Mouse (Mus musculus) ES-E14 (cell line): ENCODE results near the gene Msantd4. TPM values are rescaled to one million over a fixed set of nuclear protein-coding genes. Genes with fewer than 3 reads are reported as not detected.
"Not testable (repeated sequence)": the region's sequence is repeated elsewhere in the genome, so short reads cannot be mapped to it uniquely, and the experiment has no call there.

ENCODE experiments used
- DNase-seq: peaks from one replicate; pipeline ENCODE4 v3.0.0-alpha.2; 2013; ENCODE audit warnings: low read depth, low spot score
- H3K27ac ChIP-seq: 2 replicates; pipeline ENCODE4 v1.5.1; 2012; ENCODE audit warnings: low read depth, mild to moderate bottlenecking, low read length, moderate library complexity, mixed read lengths; ENCODE audit not compliant: poor library complexity, insufficient read depth, severe bottlenecking
- H3K36me3 ChIP-seq: 2 replicates; pipeline ENCODE4 v1.6.1; 2012; ENCODE audit warnings: mild to moderate bottlenecking, low read length, moderate library complexity, mixed read lengths; ENCODE audit not compliant: control insufficient read depth, poor library complexity, insufficient read depth, severe bottlenecking
- H3K4me1 ChIP-seq, 2 experiments: fragments of 150-350 bp in 1 of 2; sonication (generic) in 1 of 2; 2 replicates each; pipeline ENCODE4 v1.6.1; 2012; ENCODE audit warnings: low read length in 2 of 2, mild to moderate bottlenecking in 1 of 2, mixed read lengths in 1 of 2; ENCODE audit not compliant: control insufficient read depth in 2 of 2, insufficient read depth in 2 of 2, poor library complexity in 1 of 2
- H3K4me3 ChIP-seq, 2 experiments: fragments of 150-350 bp in 1 of 2; sonication (generic) in 1 of 2; 2 replicates each; pipeline ENCODE4 v1.5.1; 2012; ENCODE audit warnings: low read length in 2 of 2, low read depth in 1 of 2, mild to moderate bottlenecking in 1 of 2, mixed read lengths in 1 of 2; ENCODE audit not compliant: insufficient read depth in 1 of 2, poor library complexity in 1 of 2, severe bottlenecking in 1 of 2
- H3K9ac ChIP-seq: 2 replicates; pipeline ENCODE4 v1.6.1; 2012; ENCODE audit warnings: low read depth, mild to moderate bottlenecking, low read length, mixed read lengths; ENCODE audit not compliant: poor library complexity, insufficient read depth, severe bottlenecking
- H3K9me3 ChIP-seq: fragments of 150-350 bp; sonication (generic); 2 replicates; pipeline ENCODE4 v1.6.1; 2012; ENCODE audit warnings: low read depth, mild to moderate bottlenecking, low read length; ENCODE audit not compliant: control insufficient read depth, insufficient read depth
- CHD2 ChIP-seq: IDR thresholded peaks from 2 replicates; pipeline ENCODE4 v1.6.1; 2014; ENCODE audit warnings: mild to moderate bottlenecking, low read depth, low read length, inconsistent platforms
- HCFC1 ChIP-seq: IDR thresholded peaks from 2 replicates; pipeline ENCODE4 v1.6.1; 2012; ENCODE audit warnings: low read length, inconsistent platforms, borderline replicate concordance; ENCODE audit not compliant: insufficient read depth
- MAFK ChIP-seq: IDR thresholded peaks from 2 replicates; pipeline ENCODE4 v1.6.1; 2014; ENCODE audit warnings: mild to moderate bottlenecking, low read depth, low read length, inconsistent platforms; ENCODE audit not compliant: insufficient read depth
- ZC3H11A ChIP-seq: IDR thresholded peaks from 2 replicates; pipeline ENCODE4 v1.6.1; 2012; ENCODE audit warnings: low read depth, mild to moderate bottlenecking, inconsistent platforms, low read length, borderline replicate concordance
- ZNF384 ChIP-seq: IDR thresholded peaks from 2 replicates; pipeline ENCODE4 v1.6.1; 2012; ENCODE audit warnings: low read depth, low read length, inconsistent platforms
- in situ Hi-C, 2 experiments: fragments of 600-800 bp; cut with MboI; formaldehyde crosslinking; loops; one replicate each; pipeline ENCODE4 v1.15.1; 2025; ENCODE audit warnings: low sequenced_read_pairs in 2 of 2, inconsistent platforms in 1 of 2; ENCODE audit not compliant: unreplicated experiment in 2 of 2
- total RNA-seq: library from RNA; depleted of rRNA; stranded (reverse); fragments of 300-350 nt; gene quantifications from 2 replicates; pipeline ENCODE4 v1.2.3, GENCODE M21; 2012; rRNA removed

Msantd4 gene
- 14.4 and 21.0 TPM in 2 replicates for total RNA-seq

DNA sequence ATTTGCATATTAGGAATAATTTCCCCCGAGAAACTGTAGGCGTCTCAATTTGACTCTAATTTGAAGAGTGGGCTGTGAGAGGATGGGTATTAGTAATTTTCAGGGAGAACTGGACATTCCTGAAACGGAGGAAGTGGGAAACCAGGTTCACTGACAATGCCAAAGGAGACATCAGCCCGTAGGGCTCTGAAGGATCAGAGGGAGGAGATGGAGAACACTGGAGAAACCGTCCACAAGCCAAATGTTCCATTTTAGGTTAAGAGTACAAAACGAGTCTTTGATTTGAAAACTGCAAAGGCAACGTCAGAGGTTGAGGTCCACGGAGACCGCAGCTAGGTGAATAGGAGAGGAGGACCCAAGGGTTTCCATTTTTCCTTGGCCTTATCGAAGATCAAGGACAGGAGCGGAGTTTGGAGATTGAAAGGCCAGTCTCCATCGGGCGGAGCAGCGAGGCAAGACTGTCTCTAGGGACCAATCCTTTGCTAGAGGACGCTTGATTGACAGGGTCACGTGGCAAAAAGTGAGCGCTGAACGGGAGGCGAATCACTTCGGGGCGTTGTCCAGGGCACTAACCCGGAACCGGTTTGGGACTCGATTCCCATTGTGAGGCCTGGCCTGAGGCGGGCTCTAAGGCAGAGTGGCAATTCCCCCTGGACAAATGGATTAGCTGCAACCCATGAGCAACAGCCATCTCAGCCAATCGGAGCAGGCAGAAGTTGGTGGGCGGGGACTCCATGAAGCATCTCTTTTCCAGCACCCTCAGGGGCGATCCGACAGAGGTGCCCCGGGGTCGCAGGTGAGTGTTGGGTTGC is at the start of gene Msantd4:
Gene Msantd4, plus strand, starts transcription at position 735 of the 812 bp plus-strand sequence.
- in situ Hi-C loops, result no loop called here
- TF ChIP-seq MAFK, result 0 out of 2 replicates have a peak, but pooled peaks have one; percentile 12
- TF ChIP-seq HCFC1, result no peak
- TF ChIP-seq CHD2, result peak; percentile 90
- no peaks in the 10 kb centered on the region for H3K9me3 ChIP-seq
- H3K4me1 ChIP-seq, result no peaks in the 10 kb centered on the region
- H3K4me3 ChIP-seq, result peak within 1 kb of the TSS; percentile 96 to 97
- peak within 1 kb of the TSS; percentile 86 for H3K9ac ChIP-seq
- H3K36me3 ChIP-seq, result no peaks in the 10 kb centered on the region
- peak within 1 kb of the TSS; percentile 59; the same call in 1 of the 2 replicates for H3K27ac ChIP-seq
- peak; percentile 97 for DNase-seq

DNA sequence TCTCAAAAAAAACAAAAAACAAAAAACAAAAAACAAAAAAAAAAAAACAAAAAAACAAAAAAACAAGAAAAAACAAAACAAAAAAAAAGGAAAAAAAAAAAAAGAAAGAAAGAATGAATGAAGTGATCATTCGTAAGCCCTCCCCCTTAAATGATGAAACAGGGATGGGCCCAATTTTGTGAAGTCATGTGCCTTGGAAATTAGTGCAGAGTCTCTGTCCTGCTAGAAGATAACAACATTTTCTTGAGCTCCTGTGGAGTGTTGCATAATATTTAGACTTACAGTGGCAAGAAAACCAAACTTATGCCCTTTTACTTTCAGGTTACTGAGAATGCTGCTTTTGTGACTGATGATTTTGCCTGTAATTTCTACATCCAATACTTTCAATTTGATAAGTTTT is 23.2 kb upstream of the Msantd4 start:
- TF ChIP-seq HCFC1, result no peak
- no peak for TF ChIP-seq CHD2
- no peak for TF ChIP-seq ZNF384
- TF ChIP-seq ZC3H11A, result no peak
- TF ChIP-seq MAFK, result no peak
- no peak for DNase-seq

DNA sequence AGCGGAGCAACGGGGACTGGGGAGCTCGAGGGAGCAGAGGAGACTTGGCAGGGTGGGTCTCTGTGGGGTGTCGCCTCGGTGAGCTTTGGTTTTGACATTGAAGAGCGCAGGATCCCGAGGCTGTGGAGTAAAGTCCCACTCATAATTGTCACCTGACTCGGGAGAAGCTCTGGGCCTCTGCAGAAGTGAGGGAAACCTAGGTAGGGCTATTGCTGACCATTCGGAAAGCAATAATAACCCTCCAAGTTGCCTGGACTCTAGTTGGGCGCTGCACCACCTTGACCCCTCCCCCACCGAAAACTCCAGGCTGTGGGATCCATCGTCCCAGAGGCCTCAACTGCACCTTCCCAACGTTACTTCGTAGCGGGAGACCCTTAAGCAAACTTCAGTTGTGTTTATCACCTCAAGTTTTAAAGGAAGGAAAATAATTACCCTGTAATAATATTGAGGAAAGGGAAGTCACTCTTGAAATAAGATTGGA is 318 bp downstream of the Msantd4 start:
- Histone ChIP-seq H3K36me3 (no peaks in the 10 kb centered on the region), H3K27ac (peak overlapping the region; percentile 59; the same call in 1 of the 2 replicates), H3K9me3 (no peaks in the 10 kb centered on the region), H3K9ac (peak overlapping the region; percentile 86), H3K4me1 (no peaks in the 10 kb centered on the region), H3K4me3 (peak overlapping the region; percentile 96 to 97)
- in situ Hi-C loops, result no loop called here
- no peak for TF ChIP-seq CHD2
- no peak for TF ChIP-seq ZC3H11A
- no peak for TF ChIP-seq ZNF384
- no peak for TF ChIP-seq HCFC1
- TF ChIP-seq MAFK, result no peak
- no peak for DNase-seq

More for the DNA sequence above, 23.2 kb upstream of the Msantd4 start:
- H3K27ac ChIP-seq, result no peak overlapping the region
- no peaks in the 10 kb centered on the region for H3K36me3 ChIP-seq
- H3K9me3 ChIP-seq, result no peaks in the 10 kb centered on the region
- H3K4me3 ChIP-seq, result no peak overlapping the region
- no peak overlapping the region for H3K9ac ChIP-seq
- no peaks in the 10 kb centered on the region for H3K4me1 ChIP-seq
- in situ Hi-C loops, result no loop called here

DNA sequence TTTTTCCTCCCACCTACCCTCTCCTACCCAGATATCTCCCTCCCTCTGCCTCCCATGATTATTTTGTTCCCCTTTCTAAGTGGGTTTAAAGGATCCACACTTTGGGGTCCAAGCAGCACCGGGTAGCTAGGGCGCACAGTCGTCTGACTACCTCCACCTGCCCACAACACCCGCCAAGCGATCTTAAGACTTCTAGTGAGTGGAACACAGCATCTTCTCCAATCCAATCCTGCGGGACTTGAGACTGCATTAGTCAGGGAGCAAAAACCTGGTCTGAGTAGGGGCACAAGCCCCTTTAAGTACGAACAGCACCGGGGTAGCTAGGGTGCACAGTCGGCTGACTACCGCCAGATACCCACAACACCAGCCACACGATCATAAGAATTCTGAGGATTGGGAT is 24.4 kb downstream of the Msantd4 start:
- in situ Hi-C loops, DNase-seq, H3K4me1 ChIP-seq, H3K27ac ChIP-seq, H3K9me3 ChIP-seq, H3K36me3 ChIP-seq: not testable (repeated sequence)
- Histone ChIP-seq H3K4me3 (peak overlapping the region; percentile 56 to 61), H3K9ac (peak overlapping the region; percentile 55)

Other genes starting within 250 kb of the Msantd4 start
- 25.2 and 38.9 TPM in 2 replicates for gene Aasdhppt, start 67.1 kb upstream of the Msantd4 start, total RNA-seq
- gene Kbtbd3, start 66.7 kb upstream of the Msantd4 start, total RNA-seq, result 1.3 and 1.5 TPM in 2 replicates